Mouse (Mus musculus): Measurements from ENCODE around the gene Sipa1l3.

The Sipa1l3 gene

GRCm38 (mm10) chr7:29304463-29305262 lies 213.8 kb downstream of the Sipa1l3 start:
- DNase-seq (ENCODE audit: low read depth), result no peak

- DNase-seq (ENCODE audit: low read depth), result peak; percentile 63
These were observed 214.5 kb downstream of the Sipa1l3 start, which contains the start of gene Dpf1 for GRCm38 (mm10) chr7:29303738-29304462. Gene Dpf1, plus strand, starts transcription at chr7:29303951.

GRCm38 (mm10) chr7:29302641-29303040 lies 215.8 kb downstream of the Sipa1l3 start:
- DNase-seq (ENCODE audit: low read depth), result no peak

- DNase-seq (ENCODE audit: low read depth), result peak; percentile 77
These were observed 217.3 kb downstream of the Sipa1l3 start for GRCm38 (mm10) chr7:29301127-29301566.

- peak; percentile 84 for DNase-seq (ENCODE audit: low read depth)
These were observed 221.4 kb downstream of the Sipa1l3 start for GRCm38 (mm10) chr7:29296998-29297397.

GRCm38 (mm10) chr7:29295861-29296647 lies 222.4 kb downstream of the Sipa1l3 start:
- no peak for DNase-seq (ENCODE audit: low read depth)

GRCm38 (mm10) chr7:29294111-29294761 lies 224.2 kb downstream of the Sipa1l3 start:
- no peak for DNase-seq (ENCODE audit: low read depth)

- no peak for DNase-seq (ENCODE audit: low read depth)
These were observed 225.0 kb downstream of the Sipa1l3 start for GRCm38 (mm10) chr7:29293131-29294065.

GRCm38 (mm10) chr7:29292458-29293098 lies 225.9 kb downstream of the Sipa1l3 start:
- DNase-seq (ENCODE audit: low read depth), result no peak

GRCm38 (mm10) chr7:29291616-29292457 lies 226.6 kb downstream of the Sipa1l3 start:
- DNase-seq (ENCODE audit: low read depth), result no peak

- no peak for DNase-seq (ENCODE audit: low read depth)
These were observed 227.6 kb downstream of the Sipa1l3 start for GRCm38 (mm10) chr7:29290691-29291485.

- DNase-seq (ENCODE audit: low read depth), result no peak
These were observed 228.6 kb downstream of the Sipa1l3 start for GRCm38 (mm10) chr7:29289856-29290255.

- DNase-seq (ENCODE audit: low read depth), result peak; percentile 76
These were observed 229.4 kb downstream of the Sipa1l3 start, which contains the start of gene Ppp1r14a for GRCm38 (mm10) chr7:29288942-29289638. Gene Ppp1r14a, plus strand, starts transcription at chr7:29289308.

GRCm38 (mm10) chr7:29288079-29288478 lies 230.4 kb downstream of the Sipa1l3 start:
- DNase-seq (ENCODE audit: low read depth), result no peak

- DNase-seq (ENCODE audit: low read depth), result no peak
These were observed 231.0 kb downstream of the Sipa1l3 start for GRCm38 (mm10) chr7:29287481-29287880.

GRCm38 (mm10) chr7:29284523-29284922 lies 233.9 kb downstream of the Sipa1l3 start:
- no peak for DNase-seq (ENCODE audit: low read depth)

- no peak for DNase-seq (ENCODE audit: low read depth)
These were observed 234.6 kb downstream of the Sipa1l3 start for GRCm38 (mm10) chr7:29283876-29284275.

Data from naive thymus-derived CD4-positive, alpha-beta T cell, adult 2 months (primary cell).